Mouse (Mus musculus) heart, embryonic 12.5 days (tissue): Measurements from ENCODE around the gene Npas3. TPM values are rescaled to one million over a fixed set of nuclear protein-coding genes. Genes with fewer than 3 reads are reported as not detected.

Experiments
- ATAC-seq: fragments of 200-750 bp; cut with Nextera tagmentation; 2 replicates; pipeline ENCODE4 v1.8.0; 2017; ENCODE audit warnings: moderate TSS enrichment, moderate library complexity; ENCODE audit not compliant: insufficient number of reproducible peaks, low FRiP score
- H3K27ac ChIP-seq: fragments of 300-500 bp; sonication (generic); 2 replicates; pipeline ENCODE4 v1.5.1; 2016; ENCODE audit warnings: mild to moderate bottlenecking, moderate library complexity; ENCODE audit not compliant: poor library complexity, severe bottlenecking
- H3K27me3 ChIP-seq: fragments of 300-500 bp; sonication (generic); replicated peaks from 2 replicates; pipeline ENCODE4 v1.6.1; 2016; ENCODE audit warnings: mild to moderate bottlenecking, moderate library complexity
- H3K36me3 ChIP-seq: fragments of 300-500 bp; sonication (generic); 2 replicates; pipeline ENCODE4 v1.6.1; 2016; ENCODE audit warnings: mild to moderate bottlenecking, moderate library complexity
- H3K4me1 ChIP-seq: fragments of 300-500 bp; sonication (generic); replicated peaks from 2 replicates; pipeline ENCODE4 v1.6.1; 2016; ENCODE audit warnings: mild to moderate bottlenecking
- H3K4me2 ChIP-seq: fragments of 300-500 bp; sonication (generic); 2 replicates; pipeline ENCODE4 v1.6.1; 2016; ENCODE audit warnings: mild to moderate bottlenecking, moderate library complexity
- H3K4me3 ChIP-seq: fragments of 300-500 bp; sonication (generic); 2 replicates; pipeline ENCODE4 v1.5.1; 2016; ENCODE audit warnings: mild to moderate bottlenecking
- H3K9ac ChIP-seq: fragments of 300-500 bp; sonication (generic); 2 replicates; pipeline ENCODE4 v1.6.1; 2016; ENCODE audit warnings: mild to moderate bottlenecking, moderate library complexity
- H3K9me3 ChIP-seq: fragments of 300-500 bp; sonication (generic); replicated peaks from 2 replicates; pipeline ENCODE4 v1.6.1; 2016; ENCODE audit warnings: mild to moderate bottlenecking, moderate library complexity
- WGBS: fragments of 180-500 bp; shearing (Covaris S2); methylation state at CpG from one replicate; pipeline ENCODE4 v1.1.7; 2016; 5-methylcytosine and 5-hydroxymethylcytosine counted together
- polyA plus RNA-seq: library from polyadenylated mRNA; unstranded; fragments of >200 nt; fragmentation: Nextera tagmentation; extraction: Ambion mirVana; gene quantifications from 2 replicates; pipeline ENCODE4 v1.2.1, GENCODE M21; 2016

Gene Npas3
- polyA plus RNA-seq, 1 experiment from 2014 or later = 1.9 TPM

GRCm38 (mm10) chr12:53416096-53416495 lies 167.6 kb downstream of the Npas3 start:
- Histone ChIP-seq H3K27ac (no peak overlapping the region), H3K4me2 (no peak overlapping the region), H3K4me3 (no peak overlapping the region), H3K9me3 (no peaks in the 10 kb centered on the region), H3K9ac (no peak overlapping the region), H3K4me1 (peaks cover 3% of the 10 kb centered on the region; the same call in 1 of the 2 replicates), H3K36me3 (no peaks in the 10 kb centered on the region), H3K27me3 (no peaks in the 10 kb centered on the region)
- 53% methylated on average over 4 of the region's 4 CpGs for WGBS
- no peak for ATAC-seq

- Histone ChIP-seq H3K27me3 (no peaks in the 10 kb centered on the region), H3K4me1 (no peaks in the 10 kb centered on the region), H3K9ac (no peak overlapping the region), H3K9me3 (no peaks in the 10 kb centered on the region), H3K36me3 (no peaks in the 10 kb centered on the region), H3K27ac (no peak overlapping the region), H3K4me2 (no peak overlapping the region), H3K4me3 (no peak overlapping the region)
- ATAC-seq = no peak
- WGBS = 63% methylated on average over 4 of the region's 4 CpGs
Observed at GRCm38 (mm10) chr12:53421701-53422100, 173.2 kb downstream of the Npas3 start.

GRCm38 (mm10) chr12:53423631-53424030 lies 175.2 kb downstream of the Npas3 start:
- WGBS = 54% methylated on average over 2 of the region's 2 CpGs
- Histone ChIP-seq H3K4me3 (no peak overlapping the region), H3K27ac (no peak overlapping the region), H3K9ac (no peak overlapping the region), H3K36me3 (no peaks in the 10 kb centered on the region), H3K4me1 (no peaks in the 10 kb centered on the region), H3K9me3 (no peaks in the 10 kb centered on the region), H3K27me3 (no peaks in the 10 kb centered on the region), H3K4me2 (no peak overlapping the region)
- no peak for ATAC-seq

GRCm38 (mm10) chr12:53426006-53426405 lies 177.5 kb downstream of the Npas3 start:
- Histone ChIP-seq H3K27me3 (no peaks in the 10 kb centered on the region), H3K36me3 (no peaks in the 10 kb centered on the region), H3K27ac (no peak overlapping the region), H3K4me2 (no peak overlapping the region), H3K4me1 (no peaks in the 10 kb centered on the region), H3K9ac (no peak overlapping the region), H3K9me3 (no peaks in the 10 kb centered on the region), H3K4me3 (no peak overlapping the region)
- WGBS = 78% methylated on average over 2 of the region's 2 CpGs
- no peak for ATAC-seq

- Histone ChIP-seq H3K4me3 (no peak overlapping the region), H3K4me1 (no peaks in the 10 kb centered on the region), H3K4me2 (no peak overlapping the region), H3K9me3 (no peaks in the 10 kb centered on the region), H3K9ac (no peak overlapping the region), H3K27me3 (no peaks in the 10 kb centered on the region), H3K36me3 (no peaks in the 10 kb centered on the region), H3K27ac (no peak overlapping the region)
- no peak for ATAC-seq
- WGBS = 83% methylated on average over 10 of the region's 10 CpGs
Observed at GRCm38 (mm10) chr12:53427153-53427552, 178.7 kb downstream of the Npas3 start.

DNA sequence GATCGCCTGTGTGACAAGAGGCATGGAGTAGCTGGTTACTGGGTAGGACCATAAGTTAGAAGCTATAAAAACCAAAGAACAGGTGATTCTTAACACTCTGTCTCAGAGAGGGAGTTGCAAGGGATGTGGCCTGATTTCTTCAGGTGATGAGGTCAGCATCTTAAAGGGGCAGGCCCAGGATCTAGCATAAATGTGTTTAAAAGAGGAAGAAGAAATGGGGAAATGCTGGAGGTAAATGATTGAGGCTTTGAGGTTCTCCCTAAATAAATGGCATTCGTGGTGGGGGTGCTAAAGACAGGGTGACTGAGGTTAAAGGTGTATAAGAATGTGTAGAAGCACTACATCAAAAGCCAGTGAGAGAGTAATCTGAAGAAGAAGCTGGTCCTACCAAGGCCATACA lies 193.6 kb downstream of the Npas3 start:
- no peak for ATAC-seq
- H3K36me3 ChIP-seq = no peaks in the 10 kb centered on the region
- no peak overlapping the region for H3K4me2 ChIP-seq
- no peak overlapping the region for H3K4me3 ChIP-seq
- 0 out of 2 replicates have a peak, but pooled peaks cover 3% of the 10 kb centered on the region for H3K4me1 ChIP-seq
- H3K9ac ChIP-seq = no peak overlapping the region
- no peaks in the 10 kb centered on the region for H3K27me3 ChIP-seq
- no peak overlapping the region for H3K27ac ChIP-seq
- 63% methylated on average over 2 of the region's 2 CpGs for WGBS
- H3K9me3 ChIP-seq = no peaks in the 10 kb centered on the region

DNA sequence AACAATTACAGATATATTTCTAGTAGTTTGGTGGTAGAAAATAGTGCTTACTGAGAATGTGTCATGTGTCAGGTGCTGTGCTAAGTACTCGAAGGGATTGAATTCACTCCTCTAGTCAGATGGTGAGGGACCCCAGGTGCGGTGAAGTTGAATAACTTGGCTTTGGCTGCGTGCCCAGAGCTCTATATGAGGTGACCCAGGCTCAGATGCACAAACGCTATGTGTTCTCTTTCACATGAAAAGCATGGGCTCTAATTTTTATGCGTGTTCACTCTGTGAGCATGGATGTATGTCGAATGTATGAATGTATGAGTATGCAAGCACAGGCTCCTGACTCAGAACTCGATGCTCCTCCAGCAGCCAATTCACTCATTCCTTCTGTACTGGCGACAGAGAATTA lies 199.0 kb downstream of the Npas3 start:
- Histone ChIP-seq H3K9ac (no peak overlapping the region), H3K9me3 (no peaks in the 10 kb centered on the region), H3K4me1 (no peaks in the 10 kb centered on the region), H3K27ac (no peak overlapping the region), H3K36me3 (no peaks in the 10 kb centered on the region), H3K4me3 (no peak overlapping the region), H3K27me3 (no peaks in the 10 kb centered on the region), H3K4me2 (no peak overlapping the region)
- 72% methylated on average over 8 of the region's 8 CpGs for WGBS
- ATAC-seq = no peak

- H3K4me1 ChIP-seq = no peaks in the 10 kb centered on the region
- no peaks in the 10 kb centered on the region for H3K36me3 ChIP-seq
- H3K27ac ChIP-seq = no peak overlapping the region
- H3K9me3 ChIP-seq = no peaks in the 10 kb centered on the region
- WGBS = 34% methylated on average over 3 of the region's 3 CpGs
- no peak overlapping the region for H3K4me2 ChIP-seq
- ATAC-seq = no peak
- no peak overlapping the region for H3K4me3 ChIP-seq
- H3K27me3 ChIP-seq = no peaks in the 10 kb centered on the region
- H3K9ac ChIP-seq = no peak overlapping the region
Observed at GRCm38 (mm10) chr12:53448040-53448439, 199.6 kb downstream of the Npas3 start.

GRCm38 (mm10) chr12:53467549-53467948 lies 219.1 kb downstream of the Npas3 start:
- H3K4me2 ChIP-seq = no peak overlapping the region
- no peaks in the 10 kb centered on the region for H3K9me3 ChIP-seq
- ATAC-seq = no peak
- H3K27ac ChIP-seq = no peak overlapping the region
- no peaks in the 10 kb centered on the region for H3K36me3 ChIP-seq
- H3K4me3 ChIP-seq = no peak overlapping the region
- no peaks in the 10 kb centered on the region for H3K4me1 ChIP-seq
- no peak overlapping the region for H3K9ac ChIP-seq
- H3K27me3 ChIP-seq = no peaks in the 10 kb centered on the region

DNA sequence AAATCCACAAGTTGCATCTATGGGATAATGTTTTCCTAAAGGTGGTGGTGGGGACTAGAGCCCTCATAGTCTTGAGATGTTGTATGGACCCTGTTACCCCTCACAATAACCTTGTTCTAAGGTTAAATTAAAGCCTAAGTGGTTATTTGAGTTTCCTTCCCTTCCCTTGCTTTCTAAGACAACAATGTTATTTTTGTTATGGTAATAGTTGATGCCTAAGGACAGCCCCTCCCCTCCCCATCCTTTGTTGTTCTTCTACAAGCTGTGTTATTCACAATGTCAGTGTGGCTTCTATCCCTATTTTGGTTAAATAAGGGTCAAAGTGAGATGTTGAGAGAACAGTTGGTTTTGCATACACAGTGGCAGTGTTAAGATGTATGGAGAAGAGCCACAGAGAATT lies 226.0 kb downstream of the Npas3 start:
- Histone ChIP-seq H3K36me3 (no peaks in the 10 kb centered on the region), H3K4me1 (no peaks in the 10 kb centered on the region), H3K9me3 (no peaks in the 10 kb centered on the region), H3K4me2 (no peak overlapping the region), H3K27ac (no peak overlapping the region), H3K4me3 (no peak overlapping the region), H3K27me3 (no peaks in the 10 kb centered on the region), H3K9ac (no peak overlapping the region)
- no peak for ATAC-seq

- WGBS = 72% methylated on average over 6 of the region's 6 CpGs
- Histone ChIP-seq H3K27me3 (no peaks in the 10 kb centered on the region), H3K9me3 (no peaks in the 10 kb centered on the region), H3K9ac (no peak overlapping the region), H3K4me1 (no peaks in the 10 kb centered on the region), H3K27ac (no peak overlapping the region), H3K4me3 (no peak overlapping the region), H3K36me3 (no peaks in the 10 kb centered on the region), H3K4me2 (no peak overlapping the region)
- ATAC-seq = no peak
Observed at GRCm38 (mm10) chr12:53484924-53485323, 236.4 kb downstream of the Npas3 start.

- no peaks in the 10 kb centered on the region for H3K4me1 ChIP-seq
- H3K36me3 ChIP-seq = no peaks in the 10 kb centered on the region
- no peaks in the 10 kb centered on the region for H3K27me3 ChIP-seq
- no peak overlapping the region for H3K9ac ChIP-seq
- no peak overlapping the region for H3K27ac ChIP-seq
- H3K9me3 ChIP-seq = no peaks in the 10 kb centered on the region
- no peak for ATAC-seq
- H3K4me3 ChIP-seq = no peak overlapping the region
- no peak overlapping the region for H3K4me2 ChIP-seq
Observed at GRCm38 (mm10) chr12:53496386-53496785, 247.9 kb downstream of the Npas3 start.
